Mouse (Mus musculus): ENCODE results near the gene Tepsin. TPM values are rescaled to one million over a fixed set of nuclear protein-coding genes. Genes with fewer than 3 reads are reported as not detected.

The Tepsin gene
- polyA plus RNA-seq, 1 experiment from 2014 or later = 19.0 TPM

DNA sequence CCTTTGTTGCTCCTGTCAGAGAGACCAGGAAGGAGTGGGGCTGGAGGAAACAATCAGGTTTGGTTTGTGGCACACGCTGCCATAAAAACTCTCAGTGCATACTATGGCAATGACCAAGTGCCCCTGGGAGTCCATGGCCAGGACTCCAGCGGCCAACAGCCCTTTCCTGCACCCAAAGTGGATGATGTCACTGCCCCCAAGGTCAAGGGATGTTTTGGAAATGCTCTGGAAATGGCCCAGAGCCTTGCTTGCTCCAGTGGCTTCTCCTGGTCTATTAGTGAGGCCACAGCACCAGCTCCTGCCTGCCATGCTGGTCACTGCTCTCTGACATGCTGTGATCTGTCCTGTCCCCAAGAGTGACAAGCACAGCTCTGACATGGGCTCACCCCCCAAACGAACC, 22.3 kb downstream of the Tepsin start:
- Histone ChIP-seq H3K9me3 (ENCODE audit: control insufficient read depth, low read depth, low read length) (no peaks in the 10 kb centered on the region), H3K4me2 (replicated peaks; ENCODE audit: low read depth, low read length) (no peak overlapping the region), H3K27ac (ENCODE audit: low read length) (no peak overlapping the region), H3K4me1 (ENCODE audit: control insufficient read depth, insufficient read depth, low read length) (no peaks in the 10 kb centered on the region), H3K36me3 (ENCODE audit: control insufficient read depth, insufficient read depth, low read length) (peaks cover 46% of the 10 kb centered on the region), H3K4me3 (ENCODE audit: low read depth, low read length) (no peak overlapping the region), H3K9ac (replicated peaks; ENCODE audit: low read depth, low read length) (no peak overlapping the region), H3K27me3 (ENCODE audit: control insufficient read depth, insufficient read depth, low read length) (no peaks in the 10 kb centered on the region)
- ATAC-seq (ENCODE audit: insufficient number of reproducible peaks, insufficient read depth, low FRiP score, low read depth) = no peak
- WGBS = 66% methylated on average over 3 of the region's 3 CpGs

DNA sequence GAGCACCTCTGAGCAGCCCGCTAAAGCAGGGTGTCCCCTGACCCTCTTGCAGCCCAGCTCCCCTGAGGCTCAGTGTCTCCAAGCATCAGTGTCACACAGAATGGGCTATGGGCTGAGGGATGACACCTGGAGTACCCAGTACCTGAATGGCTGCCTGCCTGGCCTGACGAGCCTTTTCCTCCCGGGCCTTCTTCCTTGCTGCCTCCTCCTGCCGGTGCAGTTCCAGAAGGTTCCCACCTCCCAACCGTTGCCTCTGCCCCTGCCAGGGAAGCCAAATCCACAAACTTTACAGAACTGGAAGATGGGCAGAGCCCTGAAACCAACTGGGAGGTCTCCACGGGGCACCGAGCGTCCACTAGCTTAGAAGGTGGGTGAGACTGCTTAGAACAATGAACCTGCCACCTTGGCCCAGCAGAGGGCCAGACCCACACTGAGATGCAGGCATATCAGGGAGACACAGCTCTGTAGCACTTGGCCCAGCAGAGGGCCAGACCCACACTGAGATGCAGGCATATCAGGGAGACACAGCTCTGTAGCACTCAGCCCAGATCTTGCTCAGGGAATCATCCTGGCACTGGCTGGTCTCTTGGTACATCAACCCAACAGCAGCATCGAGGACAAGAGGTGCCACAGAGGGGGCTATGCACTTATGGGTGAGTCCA, 25.4 kb downstream of the Tepsin start:
- H3K27me3 ChIP-seq (ENCODE audit: control insufficient read depth, insufficient read depth, low read length) = no peaks in the 10 kb centered on the region
- 92% methylated on average over 9 of the region's 9 CpGs for WGBS
- H3K4me1 ChIP-seq (ENCODE audit: control insufficient read depth, insufficient read depth, low read length) = 0 out of 2 replicates have a peak, but pooled peaks cover 7% of the 10 kb centered on the region
- no peak for ATAC-seq (ENCODE audit: insufficient number of reproducible peaks, insufficient read depth, low FRiP score, low read depth)
- H3K4me2 ChIP-seq (replicated peaks; ENCODE audit: low read depth, low read length) = no peak overlapping the region
- H3K9me3 ChIP-seq (ENCODE audit: control insufficient read depth, low read depth, low read length) = no peaks in the 10 kb centered on the region
- H3K4me3 ChIP-seq (ENCODE audit: low read depth, low read length) = no peak overlapping the region
- no peak overlapping the region for H3K27ac ChIP-seq (ENCODE audit: low read length)
- peaks cover 44% of the 10 kb centered on the region for H3K36me3 ChIP-seq (ENCODE audit: control insufficient read depth, insufficient read depth, low read length)
- no peak overlapping the region for H3K9ac ChIP-seq (replicated peaks; ENCODE audit: low read depth, low read length)

DNA sequence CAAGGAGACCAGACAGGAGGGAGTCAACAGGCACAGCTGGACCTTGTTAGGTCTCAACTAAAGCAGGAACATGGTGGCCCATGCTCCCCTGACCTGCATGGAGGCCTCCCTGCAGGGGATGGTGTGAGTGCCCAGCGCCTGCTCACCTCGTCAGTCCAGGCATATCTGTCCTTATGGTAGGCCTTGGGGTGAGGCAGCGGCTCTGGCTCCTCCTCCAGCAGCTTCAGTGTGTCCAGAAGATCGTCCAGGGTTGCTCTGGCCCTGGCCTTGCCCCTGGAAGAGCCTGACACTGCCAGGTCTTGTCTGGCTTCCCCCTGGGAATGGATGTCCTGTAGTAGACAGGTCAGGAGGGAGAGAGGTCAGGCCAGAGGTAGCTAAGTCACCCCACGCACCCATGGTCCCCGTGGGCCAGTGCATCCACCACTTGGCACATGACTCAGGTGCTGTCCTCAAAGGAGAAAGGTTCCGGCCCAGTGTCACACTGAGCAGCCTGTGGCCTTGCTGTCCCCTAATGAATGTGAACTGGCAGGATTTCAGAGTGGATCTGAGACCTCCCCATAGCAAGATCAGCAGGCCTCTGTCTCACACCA, 26.7 kb downstream of the Tepsin start:
- Histone ChIP-seq H3K36me3 (ENCODE audit: control insufficient read depth, insufficient read depth, low read length) (peaks cover 53% of the 10 kb centered on the region), H3K4me2 (replicated peaks; ENCODE audit: low read depth, low read length) (no peak overlapping the region), H3K27me3 (ENCODE audit: control insufficient read depth, insufficient read depth, low read length) (no peaks in the 10 kb centered on the region), H3K9me3 (ENCODE audit: control insufficient read depth, low read depth, low read length) (no peaks in the 10 kb centered on the region), H3K4me3 (ENCODE audit: low read depth, low read length) (no peak overlapping the region), H3K27ac (ENCODE audit: low read length) (no peak overlapping the region), H3K4me1 (ENCODE audit: control insufficient read depth, insufficient read depth, low read length) (0 out of 2 replicates have a peak, but pooled peaks cover 7% of the 10 kb centered on the region), H3K9ac (replicated peaks; ENCODE audit: low read depth, low read length) (no peak overlapping the region)
- WGBS = 87% methylated on average over 7 of the region's 7 CpGs
- no peak for ATAC-seq (ENCODE audit: insufficient number of reproducible peaks, insufficient read depth, low FRiP score, low read depth)

GRCm38 (mm10) chr11:120071065-120071464, 27.5 kb downstream of the Tepsin start:
- H3K4me1 ChIP-seq (ENCODE audit: control insufficient read depth, insufficient read depth, low read length) = 0 out of 2 replicates have a peak, but pooled peaks cover 7% of the 10 kb centered on the region
- H3K4me3 ChIP-seq (ENCODE audit: low read depth, low read length) = no peak overlapping the region
- no peak overlapping the region for H3K27ac ChIP-seq (ENCODE audit: low read length)
- H3K27me3 ChIP-seq (ENCODE audit: control insufficient read depth, insufficient read depth, low read length) = no peaks in the 10 kb centered on the region
- H3K36me3 ChIP-seq (ENCODE audit: control insufficient read depth, insufficient read depth, low read length) = peaks cover 45% of the 10 kb centered on the region
- H3K4me2 ChIP-seq (replicated peaks; ENCODE audit: low read depth, low read length) = no peak overlapping the region
- H3K9me3 ChIP-seq (ENCODE audit: control insufficient read depth, low read depth, low read length) = no peaks in the 10 kb centered on the region
- no peak overlapping the region for H3K9ac ChIP-seq (replicated peaks; ENCODE audit: low read depth, low read length)
- no peak for ATAC-seq (ENCODE audit: insufficient number of reproducible peaks, insufficient read depth, low FRiP score, low read depth)
- 57% methylated on average over 12 of the region's 12 CpGs for WGBS

GRCm38 (mm10) chr11:120070286-120070930, 28.1 kb downstream of the Tepsin start:
- Histone ChIP-seq H3K27me3 (ENCODE audit: control insufficient read depth, insufficient read depth, low read length) (no peaks in the 10 kb centered on the region), H3K27ac (ENCODE audit: low read length) (no peak overlapping the region), H3K9me3 (ENCODE audit: control insufficient read depth, low read depth, low read length) (no peaks in the 10 kb centered on the region), H3K9ac (replicated peaks; ENCODE audit: low read depth, low read length) (no peak overlapping the region), H3K4me1 (ENCODE audit: control insufficient read depth, insufficient read depth, low read length) (0 out of 2 replicates have a peak, but pooled peaks cover 7% of the 10 kb centered on the region), H3K4me2 (replicated peaks; ENCODE audit: low read depth, low read length) (no peak overlapping the region), H3K4me3 (ENCODE audit: low read depth, low read length) (no peak overlapping the region), H3K36me3 (ENCODE audit: control insufficient read depth, insufficient read depth, low read length) (peaks cover 41% of the 10 kb centered on the region)
- 90% methylated on average over 26 of the region's 27 CpGs for WGBS
- ATAC-seq (ENCODE audit: insufficient number of reproducible peaks, insufficient read depth, low FRiP score, low read depth) = no peak

- H3K4me3 ChIP-seq (ENCODE audit: low read depth, low read length) = no peak overlapping the region
- no peak overlapping the region for H3K4me2 ChIP-seq (replicated peaks; ENCODE audit: low read depth, low read length)
- H3K27me3 ChIP-seq (ENCODE audit: control insufficient read depth, insufficient read depth, low read length) = no peaks in the 10 kb centered on the region
- ATAC-seq (ENCODE audit: insufficient number of reproducible peaks, insufficient read depth, low FRiP score, low read depth) = 0 out of 2 replicates have a peak, but pooled peaks have one; percentile 10
- H3K9ac ChIP-seq (replicated peaks; ENCODE audit: low read depth, low read length) = no peak overlapping the region
- H3K36me3 ChIP-seq (ENCODE audit: control insufficient read depth, insufficient read depth, low read length) = peaks cover 41% of the 10 kb centered on the region
- WGBS = 19% methylated on average over 11 of the region's 11 CpGs
- peak overlapping the region; percentile 39; the same call in 1 of the 2 replicates for H3K27ac ChIP-seq (ENCODE audit: low read length)
- H3K9me3 ChIP-seq (ENCODE audit: control insufficient read depth, low read depth, low read length) = no peaks in the 10 kb centered on the region
- 0 out of 2 replicates have a peak, but pooled peaks cover 7% of the 10 kb centered on the region for H3K4me1 ChIP-seq (ENCODE audit: control insufficient read depth, insufficient read depth, low read length)
Observed at GRCm38 (mm10) chr11:120069261-120069660, 29.3 kb downstream of the Tepsin start.

GRCm38 (mm10) chr11:120067834-120068233, 30.7 kb downstream of the Tepsin start:
- no peak overlapping the region for H3K4me2 ChIP-seq (replicated peaks; ENCODE audit: low read depth, low read length)
- ATAC-seq (ENCODE audit: insufficient number of reproducible peaks, insufficient read depth, low FRiP score, low read depth) = no peak
- 59% methylated on average over 17 of the region's 17 CpGs for WGBS
- no peaks in the 10 kb centered on the region for H3K9me3 ChIP-seq (ENCODE audit: control insufficient read depth, low read depth, low read length)
- no peak overlapping the region for H3K27ac ChIP-seq (ENCODE audit: low read length)
- peaks cover 42% of the 10 kb centered on the region for H3K36me3 ChIP-seq (ENCODE audit: control insufficient read depth, insufficient read depth, low read length)
- H3K4me1 ChIP-seq (ENCODE audit: control insufficient read depth, insufficient read depth, low read length) = 0 out of 2 replicates have a peak, but pooled peaks cover 7% of the 10 kb centered on the region
- no peak overlapping the region for H3K9ac ChIP-seq (replicated peaks; ENCODE audit: low read depth, low read length)
- no peaks in the 10 kb centered on the region for H3K27me3 ChIP-seq (ENCODE audit: control insufficient read depth, insufficient read depth, low read length)
- no peak overlapping the region for H3K4me3 ChIP-seq (ENCODE audit: low read depth, low read length)

- Histone ChIP-seq H3K4me2 (replicated peaks; ENCODE audit: low read depth, low read length) (no peak overlapping the region), H3K36me3 (ENCODE audit: control insufficient read depth, insufficient read depth, low read length) (peaks cover 22% of the 10 kb centered on the region), H3K4me3 (ENCODE audit: low read depth, low read length) (no peak overlapping the region), H3K27ac (ENCODE audit: low read length) (no peak overlapping the region), H3K4me1 (ENCODE audit: control insufficient read depth, insufficient read depth, low read length) (0 out of 2 replicates have a peak, but pooled peaks cover 7% of the 10 kb centered on the region), H3K27me3 (ENCODE audit: control insufficient read depth, insufficient read depth, low read length) (no peaks in the 10 kb centered on the region), H3K9ac (replicated peaks; ENCODE audit: low read depth, low read length) (no peak overlapping the region), H3K9me3 (ENCODE audit: control insufficient read depth, low read depth, low read length) (no peaks in the 10 kb centered on the region)
- WGBS = 32% methylated on average over 10 of the region's 10 CpGs
- ATAC-seq (ENCODE audit: insufficient number of reproducible peaks, insufficient read depth, low FRiP score, low read depth) = peak; percentile 43; the same call in 1 of the 2 replicates
Observed at GRCm38 (mm10) chr11:120065291-120065690, 33.2 kb downstream of the Tepsin start.
